Mouse (Mus musculus): ENCODE data around the gene Gm11115. TPM values are rescaled to one million over a fixed set of nuclear protein-coding genes. Genes with fewer than 3 reads are reported as not detected.

Gene Gm11115
- polyA plus RNA-seq (2015; fragmentation: Nextera tagmentation; extraction: Ambion mirVana), result not detected in 2 replicates

DNA sequence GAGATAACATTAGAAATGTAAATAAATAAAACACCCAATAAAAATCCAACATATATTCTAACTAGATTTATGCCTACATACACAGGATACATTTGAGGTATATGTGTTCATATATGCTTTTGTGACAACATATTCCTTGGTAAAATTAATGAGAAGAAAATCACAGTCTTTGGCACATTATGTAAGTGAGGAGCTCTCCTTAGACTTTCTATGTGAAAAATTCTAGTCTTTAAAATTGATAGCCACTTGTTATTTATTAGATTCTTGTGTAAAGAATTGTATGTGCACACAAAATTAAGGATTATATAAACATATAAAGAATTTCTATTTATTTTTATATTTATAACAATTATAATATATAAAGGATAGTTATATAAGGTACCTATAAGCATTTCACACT lies at the start of gene Gm11115:
Gm11115 (minus strand) TSS at position 101 of the 400 bp plus-strand sequence.
- no peaks in the 10 kb centered on the region for H3K27me3 ChIP-seq (ENCODE audit: control insufficient read depth, insufficient read depth, low read length)
- H3K27ac ChIP-seq (ENCODE audit: low read length), result no peak within 1 kb of the TSS
- H3K9ac ChIP-seq (ENCODE audit: low read length), result no peak within 1 kb of the TSS
- no peak for ATAC-seq (ENCODE audit: insufficient read depth, low FRiP score)
- no peaks in the 10 kb centered on the region for H3K4me1 ChIP-seq (ENCODE audit: control insufficient read depth, insufficient read depth, low read length)
- H3K4me3 ChIP-seq (replicated peaks; ENCODE audit: low read length), result no peak within 1 kb of the TSS
- H3K4me2 ChIP-seq (ENCODE audit: low read depth, low read length), result no peak within 1 kb of the TSS
- no peaks in the 10 kb centered on the region for H3K36me3 ChIP-seq (ENCODE audit: control insufficient read depth, insufficient read depth, low read length)
- no peaks in the 10 kb centered on the region for H3K9me3 ChIP-seq (replicated peaks; ENCODE audit: control insufficient read depth, low read length)

DNA sequence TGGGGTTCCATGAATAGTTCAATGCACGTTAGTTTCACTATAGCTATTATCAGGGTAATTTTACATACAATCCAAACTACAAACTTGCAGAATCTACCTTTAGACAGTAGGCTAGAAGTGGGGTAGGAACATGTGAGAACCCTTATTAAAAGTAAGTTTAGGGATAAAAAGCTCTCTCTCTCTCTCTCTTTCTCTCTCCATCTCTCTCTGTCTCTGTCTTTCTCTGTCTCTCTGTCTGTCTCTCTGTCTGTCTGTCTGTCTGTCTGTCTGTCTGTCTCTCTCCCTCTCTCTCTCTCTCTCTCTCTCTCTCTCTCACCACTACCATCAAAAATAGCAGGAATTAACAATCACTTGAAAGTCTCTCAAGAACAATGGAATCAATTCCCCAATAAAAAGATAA lies 42.5 kb downstream of the Gm11115 start, which contains the start of gene Gm11116:
Gm11116 (minus strand) TSS at position 101 of the 400 bp plus-strand sequence.
- 78% methylated on average over 1 of the region's 1 CpGs for WGBS
- Histone ChIP-seq H3K4me2 (ENCODE audit: low read depth, low read length) (no peak within 1 kb of the TSS), H3K4me3 (replicated peaks; ENCODE audit: low read length) (no peak within 1 kb of the TSS), H3K27ac (ENCODE audit: low read length) (no peak within 1 kb of the TSS), H3K27me3 (ENCODE audit: control insufficient read depth, insufficient read depth, low read length) (no peaks in the 10 kb centered on the region), H3K9me3 (replicated peaks; ENCODE audit: control insufficient read depth, low read length) (no peaks in the 10 kb centered on the region), H3K4me1 (ENCODE audit: control insufficient read depth, insufficient read depth, low read length) (no peaks in the 10 kb centered on the region), H3K36me3 (ENCODE audit: control insufficient read depth, insufficient read depth, low read length) (no peaks in the 10 kb centered on the region), H3K9ac (ENCODE audit: low read length) (no peak within 1 kb of the TSS)
- no peak for ATAC-seq (ENCODE audit: insufficient read depth, low FRiP score)

Other genes starting within 250 kb of the Gm11115 start
- not detected in 2 replicates for gene Csn3, start 228.5 kb downstream of the Gm11115 start, polyA plus RNA-seq (2015; fragmentation: Nextera tagmentation; extraction: Ambion mirVana)
- gene 2310003L06Rik, start 184.6 kb downstream of the Gm11115 start, polyA plus RNA-seq (2015; fragmentation: Nextera tagmentation; extraction: Ambion mirVana), result not detected in 2 replicates
- not detected in 2 replicates for gene Gm28434, start 184.6 kb downstream of the Gm11115 start, polyA plus RNA-seq (2015; fragmentation: Nextera tagmentation; extraction: Ambion mirVana)
- not detected in 2 replicates for gene Cabs1, start 174.7 kb downstream of the Gm11115 start, polyA plus RNA-seq (2015; fragmentation: Nextera tagmentation; extraction: Ambion mirVana)
- not detected in 2 replicates for gene Smr3a, start 151.6 kb downstream of the Gm11115 start, polyA plus RNA-seq (2015; fragmentation: Nextera tagmentation; extraction: Ambion mirVana)
- not detected in 2 replicates for gene Smr2, start 67.5 kb downstream of the Gm11115 start, polyA plus RNA-seq (2015; fragmentation: Nextera tagmentation; extraction: Ambion mirVana)
- gene Gm11116, start 42.6 kb downstream of the Gm11115 start, polyA plus RNA-seq (2015; fragmentation: Nextera tagmentation; extraction: Ambion mirVana), result not detected in 2 replicates
- gene Gm7714, start 114.8 kb upstream of the Gm11115 start, polyA plus RNA-seq (2015; fragmentation: Nextera tagmentation; extraction: Ambion mirVana), result not detected in 2 replicates
- not detected in 2 replicates for gene Prol1, start 163.2 kb upstream of the Gm11115 start, polyA plus RNA-seq (2015; fragmentation: Nextera tagmentation; extraction: Ambion mirVana)
- not detected in 2 replicates for gene Amtn, start 222.0 kb upstream of the Gm11115 start, polyA plus RNA-seq (2015; fragmentation: Nextera tagmentation; extraction: Ambion mirVana)